Mouse (Mus musculus) lung, postnatal 0 days (tissue): ENCODE data around the gene Tnfsf13.

Source experiments
- CTCF ChIP-seq: IDR thresholded peaks from 2 replicates; pipeline ENCODE4 v1.5.1; 2016; ENCODE audit warnings: antibody characterized with exemption, mild to moderate bottlenecking
- EP300 ChIP-seq: IDR thresholded peaks from 2 replicates; pipeline ENCODE4 v1.6.1; 2016; ENCODE audit warnings: antibody characterized with exemption, mild to moderate bottlenecking, control low read depth

GRCm38 (mm10) chr11:69654760-69655159 lies 30.8 kb downstream of the Tnfsf13 start:
- TF ChIP-seq CTCF, result no peak
- no peak for TF ChIP-seq EP300
